Mouse (Mus musculus) T-cell, adult 2 months (primary cell): ENCODE data around the gene Prkce.

Source experiments
- DNase-seq: peaks from one replicate; pipeline ENCODE4 v3.0.0; 2022; ENCODE audit warnings: low spot score

The Prkce gene

GRCm38 (mm10) chr17:86647226-86647625 is 479.6 kb downstream of the Prkce start:
- DNase-seq: no peak

- no peak for DNase-seq
These were observed 481.4 kb downstream of the Prkce start for GRCm38 (mm10) chr17:86648856-86649435.

GRCm38 (mm10) chr17:86650241-86650640 is 482.7 kb downstream of the Prkce start:
- DNase-seq: no peak

- no peak for DNase-seq
These were observed 483.5 kb downstream of the Prkce start for GRCm38 (mm10) chr17:86651091-86651490.

GRCm38 (mm10) chr17:86652751-86653150 is 485.2 kb downstream of the Prkce start:
- DNase-seq: no peak

- DNase-seq: no peak
These were observed 488.8 kb downstream of the Prkce start for GRCm38 (mm10) chr17:86656369-86656768.

- DNase-seq: no peak
These were observed 494.7 kb downstream of the Prkce start for GRCm38 (mm10) chr17:86662301-86662700.

- DNase-seq: no peak
These were observed 495.9 kb downstream of the Prkce start for GRCm38 (mm10) chr17:86663471-86663870.

- DNase-seq: no peak
These were observed 500.4 kb downstream of the Prkce start for GRCm38 (mm10) chr17:86667836-86668600.

GRCm38 (mm10) chr17:86669641-86670373 is 502.2 kb downstream of the Prkce start:
- DNase-seq: no peak

- no peak for DNase-seq
These were observed 503.1 kb downstream of the Prkce start for GRCm38 (mm10) chr17:86670731-86671130.

- DNase-seq: no peak
These were observed 507.4 kb downstream of the Prkce start for GRCm38 (mm10) chr17:86674971-86675370.

- no peak for DNase-seq
These were observed 508.8 kb downstream of the Prkce start for GRCm38 (mm10) chr17:86676336-86676735.

GRCm38 (mm10) chr17:86676909-86677308 is 509.3 kb downstream of the Prkce start:
- DNase-seq: no peak

- DNase-seq: no peak
These were observed 517.7 kb downstream of the Prkce start for GRCm38 (mm10) chr17:86685263-86685662.

GRCm38 (mm10) chr17:86687021-86687420 is 519.4 kb downstream of the Prkce start:
- DNase-seq: no peak

GRCm38 (mm10) chr17:86690871-86691390 is 523.3 kb downstream of the Prkce start:
- no peak for DNase-seq

- DNase-seq: no peak
These were observed 530.2 kb downstream of the Prkce start for GRCm38 (mm10) chr17:86697751-86698150.

- no peak for DNase-seq
These were observed 535.8 kb downstream of the Prkce start for GRCm38 (mm10) chr17:86703336-86703735.

GRCm38 (mm10) chr17:86705236-86705635 is 537.7 kb downstream of the Prkce start:
- DNase-seq: no peak

- DNase-seq: no peak
These were observed 538.9 kb downstream of the Prkce start for GRCm38 (mm10) chr17:86706467-86706866.
